Mouse (Mus musculus) G1E (cell line): ENCODE measurements around the gene Pabpc1l.

Experiments used
- CTCF ChIP-seq: IDR thresholded peaks from 2 replicates; pipeline ENCODE4 v1.5.1; 2012; ENCODE audit warnings: low read depth, low read length, inconsistent platforms, mixed read lengths
- GATA1 ChIP-seq: IDR thresholded peaks from 2 replicates; pipeline ENCODE4 v1.6.1; 2012; ENCODE audit warnings: borderline replicate concordance, low read length, inconsistent platforms, mixed read lengths
- TAL1 ChIP-seq: conservative IDR thresholded peaks from 2 replicates; pipeline ENCODE4 v1.6.1; 2012; ENCODE audit warnings: low read depth, low read length, inconsistent platforms, mixed read lengths

DNA sequence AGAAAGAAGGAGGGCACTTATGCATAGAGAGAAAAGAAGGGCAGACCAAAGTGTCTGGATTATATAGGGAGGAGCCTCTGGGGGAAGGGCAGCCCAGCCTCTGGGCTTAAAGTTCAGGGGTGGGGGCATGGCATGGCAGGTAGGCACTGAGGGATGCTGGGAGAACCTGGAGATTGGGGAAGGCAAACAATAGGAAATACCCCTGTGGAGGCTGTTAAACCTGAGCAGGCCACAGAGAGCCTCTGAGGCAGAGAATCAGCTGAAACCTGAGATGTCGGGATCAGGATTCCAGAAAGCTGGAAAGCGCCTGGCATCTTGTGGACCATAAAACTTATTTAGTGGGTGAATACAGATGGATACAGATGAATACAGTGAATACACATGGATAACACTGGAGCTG lies 46.9 kb downstream of the Pabpc1l start:
- TF ChIP-seq CTCF = no peak
- no peak for TF ChIP-seq GATA1
- TF ChIP-seq TAL1 = no peak
